Mouse (Mus musculus) lung, adult 2 months (tissue): ENCODE measurements around the gene Spint2.

Experiments used
- CTCF ChIP-seq: fragments of 200-500 bp; IDR thresholded peaks from 2 replicates; pipeline ENCODE4 v1.5.1; 2011; ENCODE audit warnings: mild to moderate bottlenecking, low read length, control low read depth; ENCODE audit not compliant: insufficient read depth
- POLR2A ChIP-seq: fragments of 200-500 bp; IDR thresholded peaks from 2 replicates; pipeline ENCODE4 v1.6.1; 2011; ENCODE audit warnings: low read depth, mild to moderate bottlenecking, control low read depth, low read length, borderline replicate concordance; ENCODE audit errors: extremely low read depth

DNA sequence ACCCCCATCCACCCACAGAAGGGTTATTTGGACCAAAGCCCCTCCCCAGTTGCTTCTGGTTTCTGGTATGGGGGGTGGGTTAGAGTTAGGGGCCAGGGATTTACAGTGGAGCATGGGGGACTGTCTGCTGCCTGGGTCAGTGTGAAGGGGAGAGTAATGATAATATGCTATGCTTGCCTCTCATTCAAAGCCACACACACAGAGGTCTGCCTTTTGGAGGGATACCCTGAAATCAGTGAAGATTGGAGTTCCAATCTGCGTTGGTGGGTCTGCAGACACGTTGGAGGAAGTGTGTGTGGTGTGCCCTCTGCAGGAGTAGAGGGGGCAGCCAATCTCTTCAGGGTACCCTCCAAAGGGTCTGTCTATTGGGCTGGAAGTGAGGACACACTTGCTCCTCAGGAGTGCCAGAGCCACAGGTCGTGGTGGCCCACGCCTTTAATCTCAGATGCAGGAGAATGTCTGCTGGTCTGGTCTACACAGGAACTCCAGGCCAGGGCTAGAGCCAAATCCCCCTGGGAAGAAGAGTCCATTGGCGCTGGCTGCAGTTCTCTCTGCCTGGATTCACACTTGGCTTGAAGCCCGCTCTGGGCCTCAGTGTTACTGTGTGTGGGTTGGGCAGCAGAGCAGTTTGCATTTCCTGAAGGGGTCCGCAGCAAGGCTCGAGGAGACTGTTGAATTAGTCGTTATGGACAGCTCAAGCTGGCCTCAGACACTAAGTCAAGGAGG is 23.7 kb upstream of the Spint2 start:
- TF ChIP-seq CTCF (no peak), POLR2A (no peak)
